22 mouse cellular contexts compared by ENCODE assay signal in the genomic region with DNA sequence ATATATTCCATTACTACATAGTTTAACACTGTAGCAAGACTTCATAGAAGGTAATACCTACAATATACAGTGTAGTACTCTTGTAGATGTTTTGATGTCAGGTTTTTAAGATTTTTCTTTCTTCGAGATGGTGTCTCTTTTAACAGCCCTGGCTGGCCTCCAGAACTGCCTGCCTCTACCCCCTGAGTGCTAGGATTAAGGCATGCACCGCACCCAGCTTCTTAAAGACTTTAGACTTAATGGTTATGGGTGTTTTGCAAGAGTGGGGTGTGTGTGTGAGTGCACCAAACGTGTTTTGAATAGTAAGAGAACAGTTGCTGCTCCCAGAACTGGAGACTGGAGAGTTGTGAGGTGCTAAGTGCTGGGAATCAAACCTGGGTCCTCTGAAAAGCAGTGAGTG. TPM values are rescaled to one million over a fixed set of nuclear protein-coding genes. Genes with fewer than 3 reads are reported as not detected.
A peak's percentile ranks its signal among the peaks of the same experiment; 100 is the strongest.
DNase-seq lines count a peak whose midpoint lies in the region; ATAC-seq and TF ChIP-seq lines count a peak whose summit lies in the region.
"Had no signal": no experiment of that assay in that cellular context is flagged by ENCODE, and none has a peak within 500 bp of the region (broad histone marks: within the 10 kb centered on the region; RNA-seq: fewer than 3 reads in every experiment).

No protein-coding gene starts in this region.

- H3K27me3 ChIP-seq in forebrain, embryonic 12.5 days = no peaks in the 10 kb centered on the region
- no peaks in the 10 kb centered on the region for H3K27me3 ChIP-seq in forebrain, embryonic 15.5 days
- no peaks in the 10 kb centered on the region for H3K27me3 ChIP-seq in intestine, embryonic 16.5 days (replicated peaks; ENCODE audit: control insufficient read depth, insufficient read depth, low read length)
- no peaks in the 10 kb centered on the region for H3K27me3 ChIP-seq in intestine, postnatal 0 days (replicated peaks; ENCODE audit: control insufficient read depth, insufficient read depth, low read length)
- no peaks in the 10 kb centered on the region for H3K27me3 ChIP-seq in midbrain, embryonic 11.5 days (ENCODE audit: control insufficient read depth, insufficient read depth, low read length)
- H3K27me3 ChIP-seq in midbrain, embryonic 13.5 days = no peaks in the 10 kb centered on the region
- H3K27me3 ChIP-seq in limb, embryonic 15.5 days = no peaks in the 10 kb centered on the region
- H3K27me3 ChIP-seq: megakaryocyte, embryonic 14.5 days had no signal

- ATAC-seq in forebrain, embryonic 12.5 days (ENCODE audit: low FRiP score) = no peak
- no peak for ATAC-seq in forebrain, embryonic 15.5 days (replicated peaks)
- ATAC-seq in intestine, embryonic 16.5 days = 0 out of 2 replicates have a peak, but pooled peaks have one; percentile 22
- no peak for ATAC-seq in intestine, postnatal 0 days
- ATAC-seq in midbrain, embryonic 11.5 days (ENCODE audit: low FRiP score) = no peak
- no peak for ATAC-seq in midbrain, embryonic 13.5 days
- 0 out of 2 replicates have a peak, but pooled peaks have one; percentile 24 for ATAC-seq in limb, embryonic 15.5 days (ENCODE audit: insufficient number of reproducible peaks, low FRiP score, low TSS enrichment, low read depth)
- ATAC-seq: forebrain, embryonic 14.5 days had no signal

- H3K4me2 ChIP-seq in forebrain, embryonic 12.5 days = no peak overlapping the region
- H3K4me2 ChIP-seq in forebrain, embryonic 15.5 days (replicated peaks) = no peak overlapping the region
- no peak overlapping the region for H3K4me2 ChIP-seq in intestine, embryonic 16.5 days (ENCODE audit: low read depth, low read length)
- H3K4me2 ChIP-seq in intestine, postnatal 0 days (replicated peaks; ENCODE audit: low read depth) = no peak overlapping the region
- no peak overlapping the region for H3K4me2 ChIP-seq in midbrain, embryonic 11.5 days
- H3K4me2 ChIP-seq in midbrain, embryonic 13.5 days (replicated peaks) = no peak overlapping the region
- H3K4me2 ChIP-seq in limb, embryonic 15.5 days = no peak overlapping the region

- H3K36me3 ChIP-seq in forebrain, embryonic 12.5 days (replicated peaks) = peaks cover 37% of the 10 kb centered on the region
- peaks cover 35% of the 10 kb centered on the region for H3K36me3 ChIP-seq in forebrain, embryonic 15.5 days
- 0 out of 2 replicates have a peak, but pooled peaks cover 2% of the 10 kb centered on the region for H3K36me3 ChIP-seq in intestine, embryonic 16.5 days (ENCODE audit: control insufficient read depth, insufficient read depth, low read length)
- H3K36me3 ChIP-seq in intestine, postnatal 0 days (ENCODE audit: control insufficient read depth, insufficient read depth) = peaks cover 12% of the 10 kb centered on the region; the same call in 1 of the 2 replicates
- peaks cover 8% of the 10 kb centered on the region for H3K36me3 ChIP-seq in midbrain, embryonic 11.5 days (ENCODE audit: control insufficient read depth, insufficient read depth, low read length)
- H3K36me3 ChIP-seq in midbrain, embryonic 13.5 days = peaks cover 19% of the 10 kb centered on the region
- H3K36me3 ChIP-seq in limb, embryonic 15.5 days = peaks cover 26% of the 10 kb centered on the region

- H3K27ac ChIP-seq in forebrain, embryonic 12.5 days = 0 out of 2 replicates have a peak overlapping the region, but pooled peaks have one; percentile 19
- H3K27ac ChIP-seq in forebrain, embryonic 15.5 days (replicated peaks) = no peak overlapping the region; the same call in 1 of the 2 replicates
- no peak overlapping the region for H3K27ac ChIP-seq in intestine, embryonic 16.5 days (ENCODE audit: low read length)
- H3K27ac ChIP-seq in intestine, postnatal 0 days (ENCODE audit: low read depth, low read length) = no peak overlapping the region
- H3K27ac ChIP-seq in midbrain, embryonic 11.5 days (ENCODE audit: low read depth, low read length) = no peak overlapping the region
- no peak overlapping the region for H3K27ac ChIP-seq in midbrain, embryonic 13.5 days
- no peak overlapping the region; the same call in 1 of the 2 replicates for H3K27ac ChIP-seq in limb, embryonic 15.5 days
- H3K27ac ChIP-seq: hindbrain, postnatal 0 days; kidney, postnatal 0 days had no signal

- H3K4me3 ChIP-seq in forebrain, embryonic 12.5 days (replicated peaks) = no peak overlapping the region
- H3K4me3 ChIP-seq in forebrain, embryonic 15.5 days = no peak overlapping the region
- H3K4me3 ChIP-seq in intestine, embryonic 16.5 days (ENCODE audit: low read length) = no peak overlapping the region
- H3K4me3 ChIP-seq in intestine, postnatal 0 days (ENCODE audit: low read depth, low read length) = no peak overlapping the region
- H3K4me3 ChIP-seq in midbrain, embryonic 11.5 days (ENCODE audit: low read depth, low read length) = no peak overlapping the region
- H3K4me3 ChIP-seq in midbrain, embryonic 13.5 days (replicated peaks) = no peak overlapping the region
- H3K4me3 ChIP-seq in limb, embryonic 15.5 days = no peak overlapping the region
- H3K4me3 ChIP-seq: megakaryocyte, embryonic 14.5 days had no signal

- DNase-seq in midbrain, embryonic 11.5 days (ENCODE audit: low spot score, missing footprints) = peak; percentile 86
- DNase-seq: adrenal gland, adult 2 months; cerebellum, adult 11 months; embryo, embryonic 11 days; gastrocnemius, postnatal 14 days; heart, adult 18-20 months; kidney, adult 18-20 months; layer of hippocampus, adult 9-11 months; liver; lung, postnatal 36 days; thymus, adult 18-20 months; thymus, postnatal 36 days had no signal

- no peak overlapping the region for H3K9ac ChIP-seq in forebrain, embryonic 12.5 days
- no peak overlapping the region for H3K9ac ChIP-seq in forebrain, embryonic 15.5 days (replicated peaks)
- H3K9ac ChIP-seq in intestine, embryonic 16.5 days (ENCODE audit: low read depth, low read length) = no peak overlapping the region
- no peak overlapping the region for H3K9ac ChIP-seq in intestine, postnatal 0 days (ENCODE audit: low read depth, low read length)
- H3K9ac ChIP-seq in midbrain, embryonic 11.5 days (ENCODE audit: low read length) = no peak overlapping the region
- H3K9ac ChIP-seq in midbrain, embryonic 13.5 days (replicated peaks) = no peak overlapping the region
- H3K9ac ChIP-seq in limb, embryonic 15.5 days = no peak overlapping the region

- no peaks in the 10 kb centered on the region for H3K9me3 ChIP-seq in forebrain, embryonic 12.5 days
- no peaks in the 10 kb centered on the region for H3K9me3 ChIP-seq in forebrain, embryonic 15.5 days
- H3K9me3 ChIP-seq in intestine, embryonic 16.5 days (ENCODE audit: control insufficient read depth, low read length) = no peaks in the 10 kb centered on the region
- H3K9me3 ChIP-seq in intestine, postnatal 0 days (ENCODE audit: control insufficient read depth) = no peaks in the 10 kb centered on the region
- H3K9me3 ChIP-seq in midbrain, embryonic 11.5 days (ENCODE audit: control insufficient read depth, low read length) = no peaks in the 10 kb centered on the region
- no peaks in the 10 kb centered on the region for H3K9me3 ChIP-seq in midbrain, embryonic 13.5 days
- H3K9me3 ChIP-seq in limb, embryonic 15.5 days = no peaks in the 10 kb centered on the region
- H3K9me3 ChIP-seq: megakaryocyte, embryonic 14.5 days had no signal

- H3K4me1 ChIP-seq in forebrain, embryonic 12.5 days = peaks cover 26% of the 10 kb centered on the region
- H3K4me1 ChIP-seq in forebrain, embryonic 15.5 days = peaks cover 33% of the 10 kb centered on the region
- H3K4me1 ChIP-seq in intestine, embryonic 16.5 days (ENCODE audit: control insufficient read depth, insufficient read depth, low read length) = peaks cover 10% of the 10 kb centered on the region
- no peaks in the 10 kb centered on the region for H3K4me1 ChIP-seq in intestine, postnatal 0 days (replicated peaks; ENCODE audit: control insufficient read depth, insufficient read depth, low read length)
- H3K4me1 ChIP-seq in midbrain, embryonic 11.5 days (ENCODE audit: control insufficient read depth, insufficient read depth, low read length) = peaks cover 25% of the 10 kb centered on the region
- H3K4me1 ChIP-seq in midbrain, embryonic 13.5 days (replicated peaks) = peaks cover 35% of the 10 kb centered on the region
- H3K4me1 ChIP-seq in limb, embryonic 15.5 days = peaks cover 26% of the 10 kb centered on the region

- WGBS in forebrain, embryonic 12.5 days = 62% methylated on average over 3 of the region's 3 CpGs
- WGBS in forebrain, embryonic 15.5 days = 54% methylated on average over 3 of the region's 3 CpGs
- WGBS in intestine, embryonic 16.5 days = 57% methylated on average over 3 of the region's 3 CpGs
- WGBS in intestine, postnatal 0 days = 43% methylated on average over 3 of the region's 3 CpGs
- WGBS in midbrain, embryonic 11.5 days = 64% methylated on average over 3 of the region's 3 CpGs
- WGBS in midbrain, embryonic 13.5 days = 60% methylated on average over 3 of the region's 3 CpGs
- WGBS in limb, embryonic 15.5 days = 35% methylated on average over 3 of the region's 3 CpGs

- no peak for TF ChIP-seq CTCF in intestine, postnatal 0 days (IDR thresholded peaks at IDR 0.05; ENCODE audit: low read depth)

RNA-seq across cellular contexts. Expression of gene Srsf1, which starts 6.6 kb away (rescaled TPM):
- polyA plus RNA-seq in forebrain, embryonic 12.5 days (2016; fragmentation: Nextera tagmentation; extraction: Ambion mirVana) = 564 and 577 TPM in 2 replicates
- 342 and 347 TPM in 2 replicates for polyA plus RNA-seq in forebrain, embryonic 15.5 days (2015; fragmentation: Nextera tagmentation; extraction: Ambion mirVana)
- 169 and 170 TPM in 2 replicates for polyA plus RNA-seq in intestine, embryonic 16.5 days (2015; fragmentation: Nextera tagmentation; extraction: Ambion mirVana)
- polyA plus RNA-seq in intestine, postnatal 0 days (2015; fragmentation: Nextera tagmentation; extraction: Ambion mirVana) = 70.7 and 73.2 TPM in 2 replicates
- 533 and 541 TPM in 2 replicates for polyA plus RNA-seq in midbrain, embryonic 11.5 days (2014; fragmentation: Nextera tagmentation; extraction: Ambion mirVana)
- polyA plus RNA-seq in midbrain, embryonic 13.5 days (2015; fragmentation: Nextera tagmentation; extraction: Ambion mirVana) = 313 and 341 TPM in 2 replicates
- 208 and 244 TPM in 2 replicates for polyA plus RNA-seq in limb, embryonic 15.5 days (2015; fragmentation: Nextera tagmentation; extraction: Ambion mirVana)

RNA-seq across cellular contexts. Expression of gene Vezf1, which starts 14.3 kb away (rescaled TPM):
- polyA plus RNA-seq in forebrain, embryonic 12.5 days (2016; fragmentation: Nextera tagmentation; extraction: Ambion mirVana) = 84.8 and 91.5 TPM in 2 replicates
- polyA plus RNA-seq in forebrain, embryonic 15.5 days (2015; fragmentation: Nextera tagmentation; extraction: Ambion mirVana) = 60.6 and 61.4 TPM in 2 replicates
- polyA plus RNA-seq in intestine, embryonic 16.5 days (2015; fragmentation: Nextera tagmentation; extraction: Ambion mirVana) = 23.3 and 24.1 TPM in 2 replicates
- 16.8 and 18.7 TPM in 2 replicates for polyA plus RNA-seq in intestine, postnatal 0 days (2015; fragmentation: Nextera tagmentation; extraction: Ambion mirVana)
- 82.5 and 83.6 TPM in 2 replicates for polyA plus RNA-seq in midbrain, embryonic 11.5 days (2014; fragmentation: Nextera tagmentation; extraction: Ambion mirVana)
- polyA plus RNA-seq in midbrain, embryonic 13.5 days (2015; fragmentation: Nextera tagmentation; extraction: Ambion mirVana) = 67.2 and 70.1 TPM in 2 replicates
- 31.9 and 35.6 TPM in 2 replicates for polyA plus RNA-seq in limb, embryonic 15.5 days (2015; fragmentation: Nextera tagmentation; extraction: Ambion mirVana)

RNA-seq across cellular contexts. Expression of gene Cuedc1, which starts 44.0 kb away (rescaled TPM):
- 41.1 and 42.5 TPM in 2 replicates for polyA plus RNA-seq in forebrain, embryonic 12.5 days (2016; fragmentation: Nextera tagmentation; extraction: Ambion mirVana)
- 39.2 and 43.4 TPM in 2 replicates for polyA plus RNA-seq in forebrain, embryonic 15.5 days (2015; fragmentation: Nextera tagmentation; extraction: Ambion mirVana)
- 8.0 and 8.5 TPM in 2 replicates for polyA plus RNA-seq in intestine, embryonic 16.5 days (2015; fragmentation: Nextera tagmentation; extraction: Ambion mirVana)
- 7.1 and 10.1 TPM in 2 replicates for polyA plus RNA-seq in intestine, postnatal 0 days (2015; fragmentation: Nextera tagmentation; extraction: Ambion mirVana)
- polyA plus RNA-seq in midbrain, embryonic 11.5 days (2014; fragmentation: Nextera tagmentation; extraction: Ambion mirVana) = 16.5 and 17.0 TPM in 2 replicates
- polyA plus RNA-seq in midbrain, embryonic 13.5 days (2015; fragmentation: Nextera tagmentation; extraction: Ambion mirVana) = 40.6 and 46.1 TPM in 2 replicates
- 28.1 and 32.1 TPM in 2 replicates for polyA plus RNA-seq in limb, embryonic 15.5 days (2015; fragmentation: Nextera tagmentation; extraction: Ambion mirVana)

Comparison
In these comparisons a context has a peak if more than half of its experiments do, and no peak if none do; other contexts are left out.
1. ATAC-seq: peak in intestine, embryonic 16.5 days (single experiment) and limb, embryonic 15.5 days (single experiment); none in forebrain, embryonic 12.5 days (single experiment), forebrain, embryonic 15.5 days (single experiment), intestine, postnatal 0 days (single experiment), midbrain, embryonic 11.5 days (single experiment) and midbrain, embryonic 13.5 days (single experiment).